Mouse (Mus musculus) c-Kit-positive CD71-negative TER-119-negative erythroid progenitor cells, embryonic 14.5 days (primary cell): Measurements from ENCODE around the gene Abca4.

Experiments
- DNase-seq: peaks from one replicate; pipeline ENCODE4 v3.0.0-alpha.2; 2013; ENCODE audit warnings: low read depth

Abca4 gene

GRCm38 (mm10) chr3:122043799-122044547 lies at the start of gene Abca4:
TSS of gene Abca4 (plus strand) at chr3:122044443.
- DNase-seq: no peak

GRCm38 (mm10) chr3:121995125-121995524 lies 49.1 kb upstream of the Abca4 start:
- DNase-seq: no peak

- DNase-seq: no peak
These were observed 44.3 kb upstream of the Abca4 start for GRCm38 (mm10) chr3:121999934-122000333.

GRCm38 (mm10) chr3:122001568-122001967 lies 42.7 kb upstream of the Abca4 start:
- DNase-seq: no peak

GRCm38 (mm10) chr3:122009818-122010217 lies 34.4 kb upstream of the Abca4 start:
- DNase-seq: no peak

GRCm38 (mm10) chr3:122010292-122010691 lies 34.0 kb upstream of the Abca4 start:
- no peak for DNase-seq

GRCm38 (mm10) chr3:122012464-122012863 lies 31.8 kb upstream of the Abca4 start:
- DNase-seq: no peak

GRCm38 (mm10) chr3:122018421-122018820 lies 25.8 kb upstream of the Abca4 start:
- no peak for DNase-seq

- no peak for DNase-seq
These were observed 25.1 kb upstream of the Abca4 start for GRCm38 (mm10) chr3:122019159-122019558.

GRCm38 (mm10) chr3:122021029-122021652 lies 23.1 kb upstream of the Abca4 start:
- DNase-seq: no peak

GRCm38 (mm10) chr3:122022355-122022754 lies 21.9 kb upstream of the Abca4 start:
- DNase-seq: no peak

GRCm38 (mm10) chr3:122026676-122027075 lies 17.6 kb upstream of the Abca4 start:
- no peak for DNase-seq

GRCm38 (mm10) chr3:122027776-122028175 lies 16.5 kb upstream of the Abca4 start:
- no peak for DNase-seq

GRCm38 (mm10) chr3:122033248-122033837 lies 10.9 kb upstream of the Abca4 start:
- no peak for DNase-seq

GRCm38 (mm10) chr3:122034240-122034639 lies 10.0 kb upstream of the Abca4 start:
- DNase-seq: no peak

GRCm38 (mm10) chr3:122035092-122035491 lies 9.2 kb upstream of the Abca4 start:
- no peak for DNase-seq

GRCm38 (mm10) chr3:122040522-122040921 lies 3.7 kb upstream of the Abca4 start:
- DNase-seq: no peak

GRCm38 (mm10) chr3:122043102-122043501 lies 1.1 kb upstream of the Abca4 start:
- DNase-seq: no peak

- DNase-seq: no peak
These were observed 2.0 kb downstream of the Abca4 start for GRCm38 (mm10) chr3:122046187-122046620.

GRCm38 (mm10) chr3:122047402-122047801 lies 3.2 kb downstream of the Abca4 start:
- no peak for DNase-seq

- no peak for DNase-seq
These were observed 3.9 kb downstream of the Abca4 start for GRCm38 (mm10) chr3:122047921-122048861.

GRCm38 (mm10) chr3:122049158-122049557 lies 4.9 kb downstream of the Abca4 start:
- no peak for DNase-seq
